Mouse (Mus musculus) embryonic stem cell, embryonic (primary cell): Measurements from ENCODE around the gene Yap1.

Source experiments
- CTCF ChIA-PET, 4 experiments: fragments of 300-600 bp in 2 of 4; fragments of 350-600 bp in 2 of 4; sonication (Branson Sonifier 250); formaldehyde crosslinking; loops; one replicate each; lab custom pipeline; 2022; ENCODE audit warnings: inconsistent platforms in 2 of 4; lab: Charles Lee
- POLR2A ChIA-PET, 4 experiments: fragments of 300-600 bp in 2 of 4; fragments of 350-600 bp in 2 of 4; sonication (Branson Sonifier 250); formaldehyde crosslinking; loops; one replicate each; lab custom pipeline; 2022; ENCODE audit warnings: antibody characterized with exemption in 4 of 4, inconsistent platforms in 1 of 4; lab: Charles Lee

Gene Yap1

DNA sequence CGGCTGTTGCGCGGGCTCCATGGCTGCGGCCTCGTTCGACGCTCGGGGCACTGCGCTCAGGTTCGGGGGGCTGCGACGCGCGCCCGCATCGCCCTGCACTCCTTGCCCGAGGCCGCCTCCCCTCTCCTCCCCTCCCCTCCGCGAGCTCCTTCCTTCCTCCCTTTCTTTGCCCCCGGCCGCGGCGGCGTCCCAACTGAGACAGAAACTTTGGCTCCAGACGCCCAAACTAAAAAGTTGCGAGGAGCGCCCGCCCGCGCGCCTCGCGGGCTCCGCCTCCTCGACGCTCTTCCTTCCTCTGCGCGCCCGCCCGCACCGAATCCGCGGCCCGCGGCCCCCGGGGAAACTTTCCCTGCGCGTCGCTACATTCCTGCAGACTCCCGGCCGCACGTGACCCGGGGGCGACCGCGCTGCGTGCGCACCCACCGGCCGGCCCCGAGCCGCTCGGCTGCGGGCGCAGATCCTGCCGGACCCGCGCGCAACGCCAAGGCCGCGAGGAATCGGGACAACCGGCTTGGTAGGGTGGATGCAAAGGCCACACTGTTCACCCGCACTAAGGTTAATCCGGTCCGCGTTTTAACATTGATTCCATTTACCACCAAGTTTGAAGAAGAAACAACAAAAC, at the start of gene Yap1:
TSS of gene Yap1 (minus strand) at position 227 of the 622 bp plus-strand sequence.
- CTCF ChIA-PET: no interaction called here
- POLR2A ChIA-PET: interaction anchor here in 3 of 4 experiments (0.6 to 5.5 kb wide), 43 partner anchors 9 to 313 kb away, joined by 3 to 42 read pairs (median 5); partner anchors contain the start of genes Birc2 (in 2 of the 3), Tmem123 (in 2 of the 3), Cfap300 (in 1 of the 3) and Mmp7 (in 1 of the 3)

DNA sequence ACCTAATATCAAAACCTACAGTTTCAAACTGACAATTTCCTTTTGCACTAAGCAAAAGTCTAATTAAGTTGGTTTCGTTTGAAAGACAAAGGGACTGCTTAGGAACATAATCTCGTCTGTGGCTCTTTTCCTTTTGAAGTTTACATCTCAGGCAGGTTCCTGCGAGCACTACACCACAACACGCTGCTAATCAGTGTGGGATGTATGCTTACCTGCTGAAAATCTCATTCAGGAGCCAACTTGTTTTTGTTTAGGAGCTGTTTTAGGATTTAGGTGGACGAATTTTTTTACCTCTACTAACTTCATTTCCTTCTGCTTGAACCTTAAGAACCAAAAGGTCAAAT, 38.6 kb upstream of the Yap1 start:
- ChIA-PET CTCF (no interaction called here), POLR2A (interaction anchor here in 2 of 4 experiments (0.6 to 1.7 kb wide), 6 partner anchors 8 to 38 kb away, joined by 3 to 6 read pairs (median 4); no protein-coding TSS in a partner anchor)

GRCm38 (mm10) chr9:8042338-8043043, 38.1 kb upstream of the Yap1 start, which contains the start of gene Cfap300:
Gene Cfap300, minus strand, starts transcription at chr9:8042823.
- POLR2A ChIA-PET: interaction anchor here in 1 of 4 experiments (1.1 to 2.2 kb wide), 4 partner anchors 14 to 40 kb away, joined by 3 to 8 read pairs (median 6); no protein-coding TSS in a partner anchor
- CTCF ChIA-PET: no interaction called here

GRCm38 (mm10) chr9:8035546-8035945, 31.1 kb upstream of the Yap1 start:
- ChIA-PET CTCF (interaction anchor here in 2 of 4 experiments (0.6 to 1.3 kb wide), 5 partner anchors 13 to 585 kb away, joined by 3 to 4 read pairs (median 3); no protein-coding TSS in a partner anchor), POLR2A (interaction anchor here (0.7 to 2.8 kb wide), 20 partner anchors 17 to 272 kb away, joined by 3 to 29 read pairs (median 4); partner anchors contain the start of genes Yap1 (in 3 of the 4), Birc2 (in 1 of the 4) and Tmem123 (in 1 of the 4))

DNA sequence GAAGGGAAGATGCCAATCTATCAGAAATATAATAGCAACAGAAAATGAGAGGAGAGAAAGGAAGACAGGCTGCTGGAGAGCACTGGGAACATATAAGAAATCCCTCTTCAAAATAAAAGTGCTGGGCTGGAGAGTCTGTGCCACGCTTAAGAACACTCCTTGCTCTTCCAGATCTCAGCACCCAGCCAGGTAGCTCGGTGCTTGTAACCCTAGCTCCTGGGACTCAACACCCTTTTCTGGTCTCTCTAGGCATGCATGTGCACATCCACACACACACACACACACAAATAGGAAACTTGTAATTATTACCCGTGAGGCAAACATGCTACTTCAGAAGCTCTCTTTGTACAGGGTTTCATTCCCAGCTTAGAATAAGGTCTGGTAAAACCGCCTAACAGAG, 30.7 kb upstream of the Yap1 start:
- ChIA-PET CTCF (interaction anchor here in 2 of 4 experiments (0.6 to 0.9 kb wide), 4 partner anchors 12 to 584 kb away, joined by 3 to 4 read pairs (median 3); no protein-coding TSS in a partner anchor), POLR2A (interaction anchor here (0.7 to 2.8 kb wide), 19 partner anchors 8 to 272 kb away, joined by 3 to 29 read pairs (median 4); partner anchors contain the start of genes Yap1 (in 2 of the 4), Birc2 (in 1 of the 4) and Tmem123 (in 1 of the 4))

- POLR2A ChIA-PET: interaction anchor here in 1 of 4 experiments (1.0 to 2.8 kb wide), 3 partner anchors 9 to 30 kb away, joined by 3 to 29 read pairs (median 4); partner anchors contain the start of gene Yap1
- CTCF ChIA-PET: no interaction called here
Observed at GRCm38 (mm10) chr9:8034143-8034542, 29.7 kb upstream of the Yap1 start.

DNA sequence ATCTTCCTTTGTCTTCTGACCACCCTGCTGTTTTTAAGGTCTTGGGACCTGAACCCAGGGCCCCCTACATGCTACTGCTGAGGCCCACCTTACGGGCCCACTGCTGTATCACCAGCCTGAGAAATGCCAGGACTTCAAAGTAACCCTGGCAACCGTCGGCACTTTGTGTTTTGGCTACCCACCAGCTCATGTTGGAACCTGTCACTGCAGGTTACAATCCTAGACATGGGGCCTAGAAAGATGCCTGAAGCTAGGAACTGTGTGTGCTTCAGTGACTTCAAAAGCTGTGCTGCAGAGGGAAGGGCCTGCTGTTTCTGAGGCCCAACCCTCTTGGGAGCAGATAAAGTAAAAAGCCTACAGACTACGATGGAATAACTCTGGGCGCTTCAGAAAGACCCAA, 28.5 kb upstream of the Yap1 start:
- ChIA-PET POLR2A (no interaction called here), CTCF (no interaction called here)

GRCm38 (mm10) chr9:8018609-8019008, 14.2 kb upstream of the Yap1 start:
- ChIA-PET CTCF (interaction anchor here in 1 of 4 experiments (1.1 kb wide), 1 partner anchor 182 kb away, joined by 3 read pairs; the partner anchor contains the start of gene Birc2), POLR2A (interaction anchor here (0.6 to 1.9 kb wide), 11 partner anchors 11 to 46 kb away, joined by 3 to 11 read pairs (median 3); partner anchors contain the start of gene Yap1 (in 1 of the 4))

DNA sequence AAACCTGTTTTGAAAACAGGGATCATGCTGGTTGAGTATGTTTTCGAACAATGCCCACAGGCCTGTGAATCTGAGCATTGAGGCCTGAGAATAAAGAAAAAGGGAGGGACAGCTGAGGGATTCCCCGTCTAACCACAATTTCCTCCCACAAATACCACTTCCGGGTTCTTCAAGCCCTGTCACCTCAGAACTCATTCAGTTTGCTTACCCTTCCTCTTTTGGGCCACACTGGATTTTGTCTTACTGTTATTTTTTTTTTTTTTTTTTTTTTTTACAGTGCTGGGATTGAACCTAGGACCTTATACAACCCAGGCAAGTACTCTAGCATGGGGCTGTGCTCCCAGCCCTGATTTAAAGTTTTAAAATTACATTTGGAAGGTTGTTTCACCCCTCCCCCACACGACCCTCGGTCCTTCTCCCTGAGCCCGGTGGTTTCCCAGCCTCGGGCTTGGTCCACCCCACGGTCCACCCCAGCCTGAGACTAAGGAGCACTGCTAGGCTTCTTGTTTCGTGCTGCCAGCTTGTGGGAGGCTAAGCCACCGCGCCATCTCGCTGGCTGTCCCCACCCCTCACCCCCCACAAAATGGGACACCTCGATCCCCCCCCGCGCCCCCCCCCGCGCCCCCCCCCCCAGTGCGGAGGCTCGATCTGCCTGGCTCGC, 13.0 kb upstream of the Yap1 start:
- CTCF ChIA-PET: interaction anchor here in 2 of 4 experiments (0.6 to 0.7 kb wide), 3 partner anchors 10 to 38 kb away, joined by 3 to 4 read pairs (median 4); no protein-coding TSS in a partner anchor
- POLR2A ChIA-PET: interaction anchor here in 3 of 4 experiments (0.6 to 1.9 kb wide), 7 partner anchors 13 to 1213 kb away, joined by 3 to 11 read pairs (median 4); partner anchors contain the start of gene Yap1 (in 1 of the 3)

GRCm38 (mm10) chr9:8003301-8004271, 810 bp downstream of the Yap1 start:
- POLR2A ChIA-PET: interaction anchor here (0.6 to 5.5 kb wide), 67 partner anchors 9 to 312 kb away, joined by 3 to 42 read pairs (median 4); partner anchors contain the start of genes Birc2 (in 4 of the 4), Tmem123 (in 2 of the 4), Cfap300 (in 1 of the 4) and Mmp7 (in 1 of the 4)
- CTCF ChIA-PET: interaction anchor here in 2 of 4 experiments (0.6 to 1.7 kb wide), 2 partner anchors 26 to 337 kb away, joined by 3 to 5 read pairs; no protein-coding TSS in a partner anchor

DNA sequence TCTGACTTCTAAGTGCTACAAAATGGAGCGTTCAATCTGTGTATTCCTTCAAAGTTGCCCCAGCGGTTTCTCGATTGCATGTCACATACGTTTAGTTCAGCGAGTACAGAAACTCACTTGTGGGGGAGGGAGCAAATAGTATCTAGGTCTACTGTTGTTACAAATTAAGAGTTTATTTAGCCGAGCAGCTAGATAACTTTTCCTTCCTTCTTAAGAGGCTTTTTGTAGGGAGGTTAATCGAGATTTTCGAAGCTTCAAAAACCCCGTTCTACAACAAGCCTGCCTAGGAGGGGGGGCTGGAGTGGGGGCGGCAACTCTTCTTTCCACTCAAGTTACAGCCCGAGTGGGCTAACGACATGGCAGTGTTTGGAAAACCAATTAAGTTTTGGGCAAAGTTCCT, 1.6 kb downstream of the Yap1 start:
- ChIA-PET POLR2A (interaction anchor here (0.5 to 5.5 kb wide), 51 partner anchors 8 to 239 kb away, joined by 3 to 42 read pairs (median 5); partner anchors contain the start of genes Birc2 (in 4 of the 4), Cfap300 (in 1 of the 4) and Tmem123 (in 1 of the 4)), CTCF (interaction anchor here in 2 of 4 experiments (0.5 to 1.7 kb wide), 3 partner anchors 14 to 25 kb away, joined by 3 to 6 read pairs (median 5); no protein-coding TSS in a partner anchor)

- ChIA-PET POLR2A (interaction anchor here in 2 of 4 experiments (0.8 to 5.5 kb wide), 4 partner anchors 18 to 34 kb away, joined by 3 to 30 read pairs (median 16); no protein-coding TSS in a partner anchor), CTCF (no interaction called here)
Observed at GRCm38 (mm10) chr9:8001352-8001751, 3.0 kb downstream of the Yap1 start.

DNA sequence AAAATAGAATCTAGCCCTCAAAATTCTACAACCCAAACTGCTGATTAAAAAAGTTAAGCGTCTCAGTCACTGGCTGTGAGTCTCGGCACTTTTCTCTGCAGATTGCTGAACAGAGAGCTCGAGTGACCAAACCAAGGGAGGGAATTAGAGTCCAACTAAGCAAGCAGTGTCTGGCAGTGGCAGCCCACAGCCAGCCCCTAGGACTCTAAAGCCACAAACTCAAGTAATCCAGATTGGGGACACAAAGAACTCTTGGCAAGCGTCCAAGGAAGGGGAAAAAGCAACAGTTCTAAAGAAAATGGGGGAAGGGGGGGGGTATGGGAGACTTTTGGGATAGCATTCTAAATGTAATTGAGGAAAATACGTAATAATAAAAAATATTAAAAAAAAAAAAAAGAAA, 10.1 kb downstream of the Yap1 start:
- POLR2A ChIA-PET: interaction anchor here in 3 of 4 experiments (0.7 to 6.3 kb wide), 9 partner anchors 10 to 33 kb away, joined by 3 to 42 read pairs (median 4); partner anchors contain the start of gene Yap1 (in 3 of the 3)
- CTCF ChIA-PET: no interaction called here

- ChIA-PET CTCF (no interaction called here), POLR2A (interaction anchor here in 3 of 4 experiments (1.1 to 6.3 kb wide), 5 partner anchors 10 to 15 kb away, joined by 4 to 42 read pairs (median 19); partner anchors contain the start of gene Yap1 (in 2 of the 3))
Observed at GRCm38 (mm10) chr9:7992651-7993050, 11.7 kb downstream of the Yap1 start.

GRCm38 (mm10) chr9:7990897-7991296, 13.5 kb downstream of the Yap1 start:
- POLR2A ChIA-PET: interaction anchor here in 2 of 4 experiments (1.2 to 6.3 kb wide), 8 partner anchors 9 to 45 kb away, joined by 3 to 42 read pairs (median 5); partner anchors contain the start of gene Yap1 (in 2 of the 2)
- CTCF ChIA-PET: interaction anchor here in 1 of 4 experiments (1.4 kb wide), 1 partner anchor 11 kb away, joined by 3 read pairs; no protein-coding TSS in a partner anchor

DNA sequence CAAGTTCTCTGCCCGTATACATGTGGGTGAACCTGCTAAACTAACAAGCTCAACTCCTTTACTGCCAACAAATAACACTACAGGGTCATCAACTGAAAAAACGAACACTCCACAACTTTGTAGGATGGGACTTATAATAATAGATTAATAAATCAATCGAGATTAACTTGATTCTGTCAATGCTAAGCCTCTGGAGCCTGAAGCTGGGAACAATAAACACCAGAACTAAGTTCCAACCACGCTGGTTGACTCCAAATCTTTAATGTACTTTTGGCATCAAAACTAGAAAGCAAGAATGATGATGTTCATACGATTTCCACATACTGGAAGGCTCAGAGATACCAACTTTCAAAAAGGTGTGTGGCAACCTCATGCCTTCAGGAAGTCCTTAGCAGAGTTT, 17.3 kb downstream of the Yap1 start:
- CTCF ChIA-PET: interaction anchor here in 1 of 4 experiments (1.2 kb wide), 1 partner anchor 10 kb away, joined by 3 read pairs; no protein-coding TSS in a partner anchor

More for the DNA sequence above, 17.3 kb downstream of the Yap1 start:
- POLR2A ChIA-PET: interaction anchor here in 2 of 4 experiments (0.8 to 1.6 kb wide), 3 partner anchors 9 to 41 kb away, joined by 3 to 6 read pairs (median 5); no protein-coding TSS in a partner anchor
